Mouse (Mus musculus): ENCODE measurements at regions not wholly inside any gene's neighbourhood (a gene's known extent, or its start where the extent isn't known, plus 50 kb on each side); places are given as distances from the start of the nearest gene placed in this dataset.

GRCm38 (mm10) chr11:114122175-114122574 is 55.3 kb upstream of the Sdk2 start:
- no peaks in the 10 kb centered on the region for H3K36me3 ChIP-seq (ENCODE audit: control insufficient read depth, insufficient read depth, low read length, poor library complexity, severe bottlenecking)
- H3K27me3 ChIP-seq (ENCODE audit: control insufficient read depth, insufficient read depth, low read length, poor library complexity, severe bottlenecking): no peaks in the 10 kb centered on the region; the same call in 1 of the 2 replicates
- no peak for DNase-seq (ENCODE audit: low read depth, low spot score)

- Histone ChIP-seq H3K36me3 (ENCODE audit: control insufficient read depth, insufficient read depth, low read length, poor library complexity, severe bottlenecking) (no peaks in the 10 kb centered on the region), H3K27me3 (ENCODE audit: control insufficient read depth, insufficient read depth, low read length, poor library complexity, severe bottlenecking) (no peaks in the 10 kb centered on the region; the same call in 1 of the 2 replicates)
- no peak for DNase-seq (ENCODE audit: low read depth, low spot score)
These were observed 52.3 kb upstream of the Sdk2 start for GRCm38 (mm10) chr11:114119135-114119534.

Data from splenic B cell, adult 2 months (primary cell).